Mouse (Mus musculus) urinary bladder, adult 18-20 months (tissue): ENCODE measurements at regions not wholly inside any gene's neighbourhood (a gene's known extent, or its start where the extent isn't known, plus 50 kb on each side); places are given as distances from the start of the nearest gene placed in this dataset.

Experiments
- DNase-seq, 2 experiments: peaks; one replicate each; pipeline ENCODE4 v3.0.0; 2022; ENCODE audit warnings: low spot score in 2 of 2, mixed read lengths in 2 of 2

- no peak for DNase-seq
These were observed 50.0 kb upstream of the Podxl start for GRCm38 (mm10) chr6:31613590-31614319.
